Mouse (Mus musculus) layer of hippocampus, adult 9-11 months (tissue): ENCODE results near the gene Ankrd13a.
"Not testable (repeated sequence)": the region's sequence is repeated elsewhere in the genome, so short reads cannot be mapped to it uniquely, and the experiment has no call there.

ENCODE experiments used
- DNase-seq: peaks from one replicate; pipeline ENCODE4 v3.0.0; 2022

Gene Ankrd13a

DNA sequence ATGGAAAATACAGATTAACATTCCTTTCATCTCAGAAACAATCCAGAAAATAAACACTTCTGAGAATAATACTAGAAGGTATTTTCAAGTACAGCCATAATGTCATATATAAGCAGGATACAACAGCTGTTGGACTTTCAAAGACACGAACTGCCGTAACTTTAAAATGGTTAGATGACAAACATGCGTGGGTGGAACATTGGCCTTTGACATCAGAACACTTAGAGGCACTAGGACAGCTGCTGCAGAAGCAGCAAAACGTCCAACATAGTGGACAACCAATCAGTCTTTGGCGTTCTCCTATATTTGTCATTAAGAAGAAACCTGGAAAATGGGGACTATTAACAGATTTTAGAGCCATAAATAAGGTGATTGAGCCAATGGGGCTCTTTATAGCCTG is 66.0 kb downstream of the Ankrd13a start:
- not testable (repeated sequence) for DNase-seq

DNA sequence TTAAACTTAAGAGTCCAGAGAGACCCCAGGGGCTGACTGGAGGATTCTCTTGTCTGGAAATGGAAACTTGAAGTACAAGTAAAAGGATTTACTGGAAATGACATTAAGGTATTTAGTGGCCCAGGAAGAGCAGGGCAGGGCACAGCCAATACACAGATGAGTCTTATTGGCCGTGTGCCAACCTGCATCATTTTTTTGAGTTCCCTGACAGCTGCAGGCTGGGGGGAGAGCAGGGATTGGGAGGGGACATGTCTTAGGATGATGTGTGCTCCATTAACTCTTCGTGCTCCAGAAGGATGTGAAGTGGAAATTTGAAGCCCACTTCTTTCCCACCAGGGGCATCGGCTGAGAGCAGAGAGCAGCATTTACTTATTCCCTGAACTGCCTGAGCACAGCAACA is 67.7 kb downstream of the Ankrd13a start:
- not testable (repeated sequence) for DNase-seq

DNA sequence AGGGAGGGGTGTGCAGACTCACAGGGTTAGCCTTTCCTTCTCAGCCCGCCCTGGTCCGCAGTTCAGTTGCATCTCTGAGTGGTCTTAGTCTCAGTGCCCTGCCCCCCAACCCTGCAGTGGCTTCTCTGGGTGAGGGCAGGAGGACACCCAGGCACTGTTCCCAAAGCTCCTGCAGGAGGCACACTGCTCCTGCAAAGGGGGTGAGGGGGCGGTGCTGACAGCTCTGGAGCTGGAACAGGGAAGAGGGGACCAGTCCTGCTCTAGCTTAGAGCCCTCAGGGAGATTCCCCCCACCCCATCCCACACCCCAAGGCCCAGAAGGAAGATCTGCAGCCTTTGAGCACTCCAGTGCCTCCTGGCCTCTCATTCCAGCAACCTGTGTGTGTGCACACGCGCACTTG is 68.2 kb downstream of the Ankrd13a start:
- DNase-seq, result no peak

DNA sequence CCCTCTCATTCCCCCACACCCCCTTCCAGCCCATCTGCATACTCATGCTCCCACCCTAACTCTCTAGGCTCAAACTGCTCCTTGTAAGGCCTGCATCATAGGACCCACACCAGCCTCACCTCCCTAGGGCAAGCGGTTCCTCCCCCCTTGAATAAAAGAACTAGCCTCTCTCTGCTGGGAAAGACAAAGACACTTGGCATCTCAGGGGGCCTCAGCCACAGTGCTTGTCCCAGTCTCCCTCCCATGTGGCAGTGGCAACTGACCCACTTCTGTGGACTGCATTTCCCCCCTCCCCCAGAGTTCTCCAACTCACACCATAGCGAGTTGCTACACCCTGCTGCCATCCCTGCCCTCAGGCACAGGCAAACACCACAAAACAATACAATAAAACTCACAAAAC is 69.9 kb downstream of the Ankrd13a start:
- not testable (repeated sequence) for DNase-seq

DNA sequence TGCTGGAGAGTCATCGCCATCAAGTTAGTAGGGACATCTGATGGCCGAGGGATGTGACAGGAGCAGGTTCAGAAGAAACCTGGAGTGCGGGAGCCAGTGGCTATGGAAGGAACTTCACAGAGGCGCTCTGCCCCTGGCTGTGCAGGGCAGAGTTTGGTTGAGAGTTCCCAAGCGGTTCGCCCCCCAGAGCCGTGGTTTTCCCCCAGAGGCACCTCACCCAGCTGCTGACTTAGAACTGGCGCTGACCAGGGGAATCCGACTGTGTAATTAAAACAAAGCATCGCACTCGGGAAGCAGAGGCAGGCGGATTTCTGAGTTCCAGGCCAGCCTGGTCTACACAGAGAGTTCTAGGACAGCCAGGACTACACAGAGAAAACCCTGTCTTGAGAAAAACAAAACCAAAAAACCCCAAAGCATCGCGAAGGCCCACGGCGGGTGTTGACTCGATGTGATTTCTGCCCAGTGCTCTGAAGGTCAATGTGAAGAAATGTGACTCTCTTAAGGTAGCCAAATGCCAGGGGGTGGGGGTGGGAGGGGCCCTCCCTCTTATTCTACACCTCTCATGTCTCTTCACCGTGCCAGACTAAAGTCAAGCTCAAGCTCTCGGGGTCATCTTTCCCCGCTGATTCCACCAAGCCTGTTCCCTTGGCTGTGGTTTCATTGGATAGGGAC is 77.2 kb downstream of the Ankrd13a start:
- no peak for DNase-seq

DNA sequence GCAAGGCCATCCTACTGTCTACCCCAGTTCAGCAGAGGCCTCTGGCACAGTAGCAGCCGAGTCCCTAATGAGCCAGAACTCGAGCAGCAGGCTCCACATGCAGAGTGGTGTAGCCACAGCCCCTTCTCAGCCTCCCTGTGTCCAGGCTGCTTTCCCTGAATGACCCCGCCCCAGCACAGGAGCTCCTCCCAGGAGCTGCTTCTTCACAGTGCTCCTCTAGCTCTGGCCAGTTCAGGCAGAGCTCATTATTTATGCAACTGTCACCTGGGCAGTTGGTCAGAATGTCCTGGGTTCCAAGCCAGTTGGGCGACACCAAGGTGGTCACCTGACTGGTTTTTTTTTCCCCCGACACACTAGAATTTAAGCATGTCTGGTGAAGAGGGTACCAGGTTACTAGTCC is 78.9 kb downstream of the Ankrd13a start, which contains the start of gene 4930519G04Rik:
Gene 4930519G04Rik (plus strand): TSS at position 301 of the 400 bp plus-strand sequence.
- not testable (repeated sequence) for DNase-seq
